Mouse (Mus musculus): Measurements from ENCODE around the gene Src. TPM values are rescaled to one million over a fixed set of nuclear protein-coding genes. Genes with fewer than 3 reads are reported as not detected.
A peak's percentile ranks its signal among the peaks of the same experiment; 100 is the strongest.

Src gene
- total RNA-seq, 2 experiments from 2014 or later, result 3.4 to 4.9 TPM

- DNase-seq, result no peak
- intact Hi-C loops (cut with DNase I), result no loop called here
Observed at GRCm38 (mm10) chr2:157434041-157434440, 15.8 kb downstream of the Src start.

GRCm38 (mm10) chr2:157434497-157434896, 16.3 kb downstream of the Src start:
- intact Hi-C loops (cut with DNase I), result no loop called here
- no peak for DNase-seq

- DNase-seq, result no peak
- intact Hi-C loops (cut with DNase I), result no loop called here
Observed at GRCm38 (mm10) chr2:157436496-157436895, 18.3 kb downstream of the Src start.

- DNase-seq, result no peak
- intact Hi-C loops (cut with DNase I), result no loop called here
Observed at GRCm38 (mm10) chr2:157437123-157437522, 18.9 kb downstream of the Src start.

GRCm38 (mm10) chr2:157441363-157441762, 23.1 kb downstream of the Src start:
- DNase-seq, result no peak
- intact Hi-C loops (cut with DNase I), result no loop called here

GRCm38 (mm10) chr2:157447297-157448158, 29.3 kb downstream of the Src start:
- intact Hi-C loops (cut with DNase I), result no loop called here
- no peak for DNase-seq

GRCm38 (mm10) chr2:157448356-157448755, 30.1 kb downstream of the Src start:
- no peak for DNase-seq
- intact Hi-C loops (cut with DNase I), result no loop called here

GRCm38 (mm10) chr2:157450905-157451304, 32.7 kb downstream of the Src start:
- intact Hi-C loops (cut with DNase I), result no loop called here
- no peak for DNase-seq

GRCm38 (mm10) chr2:157451372-157452040, 33.3 kb downstream of the Src start:
- DNase-seq, result no peak
- intact Hi-C loops (cut with DNase I), result no loop called here

- intact Hi-C loops (cut with DNase I), result loop anchor here (1.0 to 5.0 kb wide), 3 partner anchors 114 to 165 kb away; partner anchors contain the start of gene Blcap
- peak; percentile 96 for DNase-seq
Observed at GRCm38 (mm10) chr2:157457100-157457806, 39.0 kb downstream of the Src start.

- DNase-seq, result peak; percentile 77 to 88
- intact Hi-C loops (cut with DNase I), result loop anchor here (5.0 kb wide), 1 partner anchor 166 kb away; no protein-coding TSS in a partner anchor
Observed at GRCm38 (mm10) chr2:157458472-157458871, 40.2 kb downstream of the Src start.

- no peak for DNase-seq
- intact Hi-C loops (cut with DNase I), result loop anchor here (5.0 kb wide), 1 partner anchor 167 kb away; no protein-coding TSS in a partner anchor
Observed at GRCm38 (mm10) chr2:157459736-157460135, 41.5 kb downstream of the Src start.

- intact Hi-C loops (cut with DNase I), result no loop called here
- no peak for DNase-seq
Observed at GRCm38 (mm10) chr2:157462776-157463710, 44.8 kb downstream of the Src start.

- intact Hi-C loops (cut with DNase I), result no loop called here
Observed at GRCm38 (mm10) chr2:157463887-157464745, 45.9 kb downstream of the Src start.

GRCm38 (mm10) chr2:157464746-157465126, 46.5 kb downstream of the Src start:
- DNase-seq, result no peak
- intact Hi-C loops (cut with DNase I), result no loop called here

More at GRCm38 (mm10) chr2:157463887-157464745, 45.9 kb downstream of the Src start:
- DNase-seq, result no peak

- DNase-seq, result no peak
- intact Hi-C loops (cut with DNase I), result no loop called here
Observed at GRCm38 (mm10) chr2:157466836-157467235, 48.6 kb downstream of the Src start.

- intact Hi-C loops (cut with DNase I), result no loop called here
- DNase-seq, result peak in 1 of 2 experiments; percentile 23
Observed at GRCm38 (mm10) chr2:157468130-157468796, 50.0 kb downstream of the Src start.

- no peak for DNase-seq
- intact Hi-C loops (cut with DNase I), result no loop called here
Observed at GRCm38 (mm10) chr2:157471292-157471691, 53.0 kb downstream of the Src start.
